Mouse (Mus musculus): ENCODE measurements around the gene Zbed6.

GRCm38 (mm10) chr1:133618311-133618710 lies 42.4 kb downstream of the Zbed6 start:
- TF ChIP-seq CTCF (IDR thresholded peaks at IDR 0.05; ENCODE audit: extremely low read depth, insufficient read depth, insufficient read length, insufficient replicate concordance) (no peak), POLR2A (IDR thresholded peaks at IDR 0.05; ENCODE audit: low read depth, low read length) (no peak)
